Mouse (Mus musculus): Measurements from ENCODE around the gene Bphl.

Bphl gene

DNA sequence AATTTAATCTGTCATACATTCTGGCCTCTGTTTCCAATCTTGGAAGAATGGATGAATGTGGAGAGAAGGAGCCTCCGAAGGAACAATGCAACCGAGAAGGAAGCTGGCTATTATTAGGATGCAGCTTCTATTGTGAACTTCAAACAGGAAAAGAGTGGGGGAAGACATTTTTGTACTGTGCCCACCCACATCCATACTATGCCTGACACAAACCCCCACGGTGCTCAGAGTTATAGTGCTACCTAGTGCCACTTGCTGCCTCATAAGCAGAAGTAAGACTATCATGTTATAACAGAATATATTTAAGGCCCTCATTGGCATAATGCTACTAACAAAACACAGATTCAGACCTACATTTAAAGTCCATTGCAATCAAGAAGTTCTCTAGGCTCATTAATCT, 52.0 kb downstream of the Bphl start:
- no peak for DNase-seq

GRCm38 (mm10) chr13:34095542-34096435, 58.4 kb downstream of the Bphl start:
- no peak for DNase-seq

GRCm38 (mm10) chr13:34096455-34096854, 59.1 kb downstream of the Bphl start:
- DNase-seq = no peak

GRCm38 (mm10) chr13:34097086-34097485, 59.7 kb downstream of the Bphl start:
- DNase-seq = no peak

- no peak for DNase-seq
Measured at GRCm38 (mm10) chr13:34100733-34101132, 63.3 kb downstream of the Bphl start.

- DNase-seq = no peak
Measured at GRCm38 (mm10) chr13:34101247-34101646, 63.9 kb downstream of the Bphl start.

- no peak for DNase-seq
Measured at GRCm38 (mm10) chr13:34101908-34102307, 64.5 kb downstream of the Bphl start.

GRCm38 (mm10) chr13:34105364-34105763, 68.0 kb downstream of the Bphl start:
- DNase-seq = no peak

- no peak for DNase-seq
Measured at GRCm38 (mm10) chr13:34106256-34106655, 68.9 kb downstream of the Bphl start.

GRCm38 (mm10) chr13:34106999-34107398, 69.6 kb downstream of the Bphl start:
- DNase-seq = no peak

DNA sequence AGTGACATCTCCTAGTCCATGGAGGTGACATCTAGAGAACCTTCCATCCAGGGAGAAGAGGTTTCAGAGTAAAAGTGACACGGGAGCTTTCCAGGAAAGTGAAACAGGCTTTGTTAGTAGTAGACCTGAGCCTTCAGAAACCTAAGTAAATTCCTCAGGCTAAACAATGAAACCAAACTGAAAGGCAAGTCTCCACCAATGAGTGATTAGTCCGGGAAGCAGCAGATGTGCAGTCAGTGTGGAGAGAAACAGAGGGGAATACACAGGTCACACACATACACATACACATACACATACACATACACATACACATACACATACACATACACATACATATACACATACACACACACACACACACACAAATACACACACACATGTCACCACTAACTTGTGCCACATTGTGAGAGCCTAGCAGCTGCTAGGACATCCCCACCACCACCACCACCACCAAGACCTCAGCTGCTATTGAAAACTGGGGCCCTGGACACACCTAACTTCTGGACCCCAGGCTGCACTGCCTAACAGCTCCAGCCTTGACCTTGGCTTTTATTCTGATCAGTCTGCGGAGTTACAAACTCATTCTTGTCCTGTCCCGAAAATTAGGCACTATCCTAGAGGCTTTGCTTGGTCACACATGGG, 71.8 kb downstream of the Bphl start:
- DNase-seq = no peak

DNA sequence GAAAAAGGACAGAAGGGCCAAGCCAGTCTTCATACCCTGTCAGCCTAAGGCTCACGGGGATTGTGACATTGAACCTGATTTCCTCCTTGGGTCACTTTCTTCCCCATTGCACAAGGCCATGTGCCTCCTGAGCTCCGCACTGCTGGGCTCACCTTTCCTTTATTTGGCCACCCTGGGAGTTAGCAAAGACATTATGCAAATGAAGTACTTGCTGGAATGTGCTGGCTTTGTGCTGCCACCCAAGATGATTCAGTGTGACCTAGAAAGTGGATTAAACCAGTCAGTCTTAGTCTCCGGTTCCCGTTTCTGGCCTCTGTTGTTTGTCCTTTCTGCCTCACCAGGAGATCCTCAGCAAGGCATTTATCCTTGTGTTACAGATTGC, 72.3 kb downstream of the Bphl start:
- DNase-seq = no peak

- no peak for DNase-seq
Measured at GRCm38 (mm10) chr13:34111019-34111418, 73.6 kb downstream of the Bphl start.

GRCm38 (mm10) chr13:34111878-34112277, 74.5 kb downstream of the Bphl start:
- DNase-seq = no peak

- DNase-seq = no peak
Measured at GRCm38 (mm10) chr13:34112369-34113081, 75.1 kb downstream of the Bphl start.

DNA sequence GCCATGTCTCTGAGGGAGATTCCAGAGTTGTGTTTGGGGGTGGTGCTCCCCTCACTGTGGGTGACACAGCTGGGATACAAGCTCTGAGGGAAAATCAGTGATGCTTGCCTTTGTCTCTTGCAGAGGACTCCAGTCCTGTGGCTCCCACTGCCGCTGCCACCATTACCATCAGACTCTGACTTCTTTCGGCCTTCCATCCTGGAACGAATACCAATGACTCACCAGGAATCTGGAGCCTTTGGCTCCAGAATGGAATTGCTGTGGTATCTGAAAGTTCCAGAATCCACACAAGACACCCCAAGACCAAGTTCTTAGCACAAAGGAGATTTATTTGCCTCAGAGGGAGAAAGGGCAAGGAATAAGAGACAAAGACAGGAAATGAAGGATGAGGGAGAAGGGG, 75.7 kb downstream of the Bphl start:
- no peak for DNase-seq

DNA sequence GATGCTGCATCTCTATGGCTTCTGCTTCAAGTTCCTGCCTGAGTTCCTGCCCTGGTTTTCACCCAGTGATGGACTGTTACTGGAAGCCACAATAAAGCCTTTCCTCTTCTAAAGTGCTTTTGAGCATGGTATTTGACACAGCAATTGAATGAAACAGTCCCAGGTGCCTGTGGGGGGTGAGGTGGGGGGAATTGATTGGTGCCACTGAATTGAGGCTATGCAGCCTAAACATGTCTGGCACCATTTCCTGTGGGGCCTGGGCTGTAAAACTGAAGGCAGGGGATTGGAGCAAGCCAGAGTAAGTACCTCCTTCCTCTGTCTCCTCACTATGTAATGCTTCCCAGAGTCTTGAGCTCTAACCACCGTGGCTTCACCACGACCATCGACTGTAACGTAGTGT, 77.3 kb downstream of the Bphl start:
- DNase-seq = no peak

GRCm38 (mm10) chr13:34116508-34116907, 79.1 kb downstream of the Bphl start:
- no peak for DNase-seq

- no peak for DNase-seq
Measured at GRCm38 (mm10) chr13:34118816-34119215, 81.4 kb downstream of the Bphl start.

DNA sequence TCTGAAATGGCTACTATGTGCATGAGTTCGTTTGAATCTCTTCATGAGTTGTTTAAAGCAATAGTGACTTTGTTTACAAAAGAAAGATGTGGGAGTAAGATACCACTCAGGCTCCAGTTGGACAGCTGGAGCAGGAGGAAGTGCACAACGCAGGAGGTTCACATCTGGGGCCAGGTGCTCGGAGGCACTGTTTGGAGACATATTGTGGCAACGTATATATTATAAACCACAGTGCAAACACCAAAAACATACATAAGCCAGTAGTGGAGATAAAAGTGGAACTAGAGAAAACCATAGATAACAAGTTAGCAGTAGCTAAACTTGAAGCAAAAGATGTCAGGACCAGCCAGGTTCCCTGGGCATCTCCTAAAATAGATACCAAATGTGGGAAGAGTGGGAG, 82.0 kb downstream of the Bphl start:
- no peak for DNase-seq

GRCm38 (mm10) chr13:34120536-34120935, 83.1 kb downstream of the Bphl start:
- DNase-seq = no peak
